Mouse (Mus musculus) R1 (cell line): ENCODE data around the gene Tsr1.

ENCODE experiments used
- DNase-seq: peaks from one replicate; pipeline ENCODE4 v3.0.0-alpha.2; 2018; ENCODE audit warnings: low read depth, low spot score

Gene Tsr1

GRCm38 (mm10) chr11:74897678-74898516 is at the start of gene Tsr1:
Gene Tsr1 (plus strand): TSS chr11:74898071.
- DNase-seq, result peak; percentile 97

GRCm38 (mm10) chr11:74850998-74851661 is 46.7 kb upstream of the Tsr1 start:
- no peak for DNase-seq

- peak; percentile 61 for DNase-seq
Observed at GRCm38 (mm10) chr11:74857756-74858155, 40.1 kb upstream of the Tsr1 start.

GRCm38 (mm10) chr11:74862129-74862528 is 35.7 kb upstream of the Tsr1 start:
- DNase-seq, result no peak

GRCm38 (mm10) chr11:74863471-74863870 is 34.4 kb upstream of the Tsr1 start:
- DNase-seq, result no peak

- DNase-seq, result no peak
Observed at GRCm38 (mm10) chr11:74864421-74864820, 33.5 kb upstream of the Tsr1 start.

GRCm38 (mm10) chr11:74865252-74865651 is 32.6 kb upstream of the Tsr1 start:
- no peak for DNase-seq

GRCm38 (mm10) chr11:74866640-74867039 is 31.2 kb upstream of the Tsr1 start:
- DNase-seq, result no peak

GRCm38 (mm10) chr11:74867181-74867580 is 30.7 kb upstream of the Tsr1 start:
- DNase-seq, result no peak

- no peak for DNase-seq
Observed at GRCm38 (mm10) chr11:74868046-74868760, 29.7 kb upstream of the Tsr1 start.

- no peak for DNase-seq
Observed at GRCm38 (mm10) chr11:74869603-74870002, 28.3 kb upstream of the Tsr1 start.

GRCm38 (mm10) chr11:74870544-74870943 is 27.3 kb upstream of the Tsr1 start:
- DNase-seq, result no peak

- no peak for DNase-seq
Observed at GRCm38 (mm10) chr11:74870991-74871622, 26.8 kb upstream of the Tsr1 start.

GRCm38 (mm10) chr11:74874630-74875029 is 23.2 kb upstream of the Tsr1 start:
- no peak for DNase-seq

- peak; percentile 91 for DNase-seq
Observed at GRCm38 (mm10) chr11:74876801-74877200, 21.1 kb upstream of the Tsr1 start.

GRCm38 (mm10) chr11:74880999-74881398 is 16.9 kb upstream of the Tsr1 start:
- DNase-seq, result no peak

GRCm38 (mm10) chr11:74881979-74882378 is 15.9 kb upstream of the Tsr1 start:
- no peak for DNase-seq

GRCm38 (mm10) chr11:74883098-74883497 is 14.8 kb upstream of the Tsr1 start:
- DNase-seq, result no peak

- DNase-seq, result no peak
Observed at GRCm38 (mm10) chr11:74894619-74895018, 3.3 kb upstream of the Tsr1 start.

- peak; percentile 73 for DNase-seq
Observed at GRCm38 (mm10) chr11:74895980-74896900, 1.6 kb upstream of the Tsr1 start.
